Mouse (Mus musculus) small intestine, adult 2 months (tissue): ENCODE data around the gene Map4k2.

Experiments used
- CTCF ChIP-seq: fragments of 200-500 bp; IDR thresholded peaks from 2 replicates; pipeline ENCODE4 v1.5.1; 2012; ENCODE audit warnings: low read depth, mild to moderate bottlenecking, control low read depth, inconsistent platforms, low read length, moderate library complexity, mixed read lengths; ENCODE audit not compliant: insufficient replicate concordance, insufficient read length; ENCODE audit errors: extremely low read depth
- POLR2A ChIP-seq: fragments of 200-500 bp; IDR thresholded peaks from 2 replicates; pipeline ENCODE4 v1.6.1; 2012; ENCODE audit warnings: low read depth, mild to moderate bottlenecking, control low read depth, inconsistent platforms, low read length, moderate library complexity

GRCm38 (mm10) chr19:6305517-6306115, 35.3 kb upstream of the Map4k2 start:
- TF ChIP-seq CTCF (no peak), POLR2A (no peak)
